Comparison of ENCODE assay signal across 8 mouse cellular contexts in genomic region chr1:184844326-184845066, GRCm38 (mm10). TPM values are rescaled to one million over a fixed set of nuclear protein-coding genes. Genes with fewer than 3 reads are reported as not detected.
A peak's percentile ranks its signal among the peaks of the same experiment; 100 is the strongest.
DNase-seq lines count a peak whose midpoint lies in the region; ATAC-seq and TF ChIP-seq lines count a peak whose summit lies in the region.

No protein-coding gene starts in this region.

- peaks cover 5% of the 10 kb centered on the region; the same call in 1 of the 2 replicates for H3K36me3 ChIP-seq in kidney, adult 2 months (ENCODE audit: control insufficient read depth, insufficient read depth, low read length)
- peaks cover 11% of the 10 kb centered on the region for H3K36me3 ChIP-seq in heart, embryonic 10.5 days
- H3K36me3 ChIP-seq in limb, embryonic 10.5 days = peaks cover 13% of the 10 kb centered on the region; the same call in 1 of the 2 replicates
- no peaks in the 10 kb centered on the region for H3K36me3 ChIP-seq in midbrain, embryonic 11.5 days (ENCODE audit: control insufficient read depth, insufficient read depth, low read length)

- peak; percentile 68 for DNase-seq in kidney, adult 2 months
- DNase-seq in kidney, adult 18-20 months = no peak
- peak; percentile 75 for DNase-seq in adipocyte (ENCODE audit: low spot score)
- no peak for DNase-seq in heart, embryonic 10.5 days (ENCODE audit: low spot score)
- peak; percentile 41 for DNase-seq in limb, embryonic 10.5 days (ENCODE audit: low spot score)
- DNase-seq in midbrain, embryonic 11.5 days (ENCODE audit: low spot score, missing footprints) = peak; percentile 81
- DNase-seq in thymus, postnatal 36 days = peak; percentile 22 to 30
- no peak for DNase-seq in urinary bladder, adult 2 months (ENCODE audit: low spot score)

- peak overlapping the region; percentile 87 for H3K27ac ChIP-seq in kidney, adult 2 months (ENCODE audit: insufficient read depth, low read depth, low read length)
- peak overlapping the region; percentile 93; the same call in 1 of the 2 replicates for H3K27ac ChIP-seq in heart, embryonic 10.5 days
- H3K27ac ChIP-seq in limb, embryonic 10.5 days = peak overlapping the region; percentile 87; the same call in 1 of the 2 replicates
- H3K27ac ChIP-seq in midbrain, embryonic 11.5 days (ENCODE audit: low read depth, low read length) = no peak overlapping the region

- peak overlapping the region; percentile 90 for H3K4me2 ChIP-seq in midbrain, embryonic 11.5 days

- peak overlapping the region; percentile 74 for H3K9ac ChIP-seq in midbrain, embryonic 11.5 days (ENCODE audit: low read length)

- H3K9me3 ChIP-seq in heart, embryonic 10.5 days = no peaks in the 10 kb centered on the region
- no peaks in the 10 kb centered on the region for H3K9me3 ChIP-seq in limb, embryonic 10.5 days (replicated peaks)
- H3K9me3 ChIP-seq in midbrain, embryonic 11.5 days (ENCODE audit: control insufficient read depth, low read length) = no peaks in the 10 kb centered on the region

- H3K4me1 ChIP-seq in kidney, adult 2 months (ENCODE audit: control insufficient read depth, insufficient read depth, low read length) = peaks cover 32% of the 10 kb centered on the region
- H3K4me1 ChIP-seq in heart, embryonic 10.5 days = peaks cover 36% of the 10 kb centered on the region
- peaks cover 23% of the 10 kb centered on the region for H3K4me1 ChIP-seq in limb, embryonic 10.5 days
- H3K4me1 ChIP-seq in midbrain, embryonic 11.5 days (ENCODE audit: control insufficient read depth, insufficient read depth, low read length) = peaks cover 9% of the 10 kb centered on the region

- peak overlapping the region; percentile 96 for H3K4me3 ChIP-seq in kidney, adult 2 months (ENCODE audit: insufficient read depth, low read depth, low read length)
- H3K4me3 ChIP-seq in heart, embryonic 10.5 days = peak overlapping the region; percentile 94
- H3K4me3 ChIP-seq in limb, embryonic 10.5 days = peak overlapping the region; percentile 81
- peak overlapping the region; percentile 75 for H3K4me3 ChIP-seq in midbrain, embryonic 11.5 days (ENCODE audit: low read depth, low read length)

- 0 out of 2 replicates have a peak, but pooled peaks have one; percentile 17 for TF ChIP-seq CTCF in kidney, adult 2 months (conservative IDR thresholded peaks at IDR 0.05; ENCODE audit: insufficient read depth, insufficient read length, low read depth, low read length)

- no peak for ATAC-seq in midbrain, embryonic 11.5 days (ENCODE audit: low FRiP score)

- WGBS in kidney, adult 2 months = 13% methylated on average over 15 of the region's 15 CpGs
- 22% methylated on average over 15 of the region's 15 CpGs for WGBS in heart, embryonic 10.5 days
- WGBS in limb, embryonic 10.5 days = 23% methylated on average over 15 of the region's 15 CpGs
- WGBS in midbrain, embryonic 11.5 days = 21% methylated on average over 15 of the region's 15 CpGs

- TF ChIP-seq POLR2A in kidney, adult 2 months (IDR thresholded peaks at IDR 0.05; ENCODE audit: low read depth, low read length) = no peak

- no peaks in the 10 kb centered on the region for H3K27me3 ChIP-seq in kidney, adult 2 months (replicated peaks; ENCODE audit: control insufficient read depth, insufficient read depth, low read length)
- H3K27me3 ChIP-seq in heart, embryonic 10.5 days (ENCODE audit: insufficient read depth, poor library complexity, severe bottlenecking) = peaks cover 17% of the 10 kb centered on the region
- peaks cover 46% of the 10 kb centered on the region for H3K27me3 ChIP-seq in limb, embryonic 10.5 days (ENCODE audit: low read depth, poor library complexity, severe bottlenecking)
- peaks cover 3% of the 10 kb centered on the region for H3K27me3 ChIP-seq in midbrain, embryonic 11.5 days (ENCODE audit: control insufficient read depth, insufficient read depth, low read length)

RNA-seq across cellular contexts. Expression of gene Marc2, which starts 1.8 kb away (rescaled TPM):
- polyA plus RNA-seq in kidney, adult 2 months (2012; rRNA removed) = 257 and 403 TPM in 2 replicates
- polyA plus RNA-seq in heart, embryonic 10.5 days (2016; fragmentation: Nextera tagmentation; extraction: Ambion mirVana) = 72.9 and 98.6 TPM in 2 replicates
- 68.9 and 84.4 TPM in 2 replicates for polyA plus RNA-seq in limb, embryonic 10.5 days (2016; fragmentation: Nextera tagmentation; extraction: Ambion mirVana)
- polyA plus RNA-seq in midbrain, embryonic 11.5 days (2014; fragmentation: Nextera tagmentation; extraction: Ambion mirVana) = 107 and 110 TPM in 2 replicates
- polyA plus RNA-seq in urinary bladder, adult 2 months (2012; rRNA removed) = 102 and 119 TPM in 2 replicates

RNA-seq across cellular contexts. Expression of gene Marc1, which starts 33.4 kb away (rescaled TPM):
- polyA plus RNA-seq in kidney, adult 2 months (2012; rRNA removed) = 1.0 and 2.1 TPM in 2 replicates
- 0.21 and 0.70 TPM in 2 replicates for polyA plus RNA-seq in heart, embryonic 10.5 days (2016; fragmentation: Nextera tagmentation; extraction: Ambion mirVana)
- 0.15 and 0.24 TPM in 2 replicates for polyA plus RNA-seq in limb, embryonic 10.5 days (2016; fragmentation: Nextera tagmentation; extraction: Ambion mirVana)
- polyA plus RNA-seq in midbrain, embryonic 11.5 days (2014; fragmentation: Nextera tagmentation; extraction: Ambion mirVana) = not detected in 2 replicates
- 0.40 and 0.62 TPM in 2 replicates for polyA plus RNA-seq in urinary bladder, adult 2 months (2012; rRNA removed)

RNA-seq across cellular contexts. Expression of gene C130074G19Rik, which starts 38.5 kb away (rescaled TPM):
- polyA plus RNA-seq in kidney, adult 2 months (2012; rRNA removed) = 83.3 and 113 TPM in 2 replicates
- 0.22 and 0.82 TPM in 2 replicates for polyA plus RNA-seq in heart, embryonic 10.5 days (2016; fragmentation: Nextera tagmentation; extraction: Ambion mirVana)
- polyA plus RNA-seq in limb, embryonic 10.5 days (2016; fragmentation: Nextera tagmentation; extraction: Ambion mirVana) = 0.48 and 0.64 TPM in 2 replicates
- 0.50 and 0.52 TPM in 2 replicates for polyA plus RNA-seq in midbrain, embryonic 11.5 days (2014; fragmentation: Nextera tagmentation; extraction: Ambion mirVana)
- polyA plus RNA-seq in urinary bladder, adult 2 months (2012; rRNA removed) = 12.2 and 22.0 TPM in 2 replicates

Comparison
In these comparisons a context has a peak if more than half of its experiments do, and no peak if none do; other contexts are left out.
1. DNase-seq: peak in kidney, adult 2 months (single experiment), adipocyte (single experiment), limb, embryonic 10.5 days (single experiment), midbrain, embryonic 11.5 days (single experiment) and thymus, postnatal 36 days (2 of 2); none in kidney, adult 18-20 months (single experiment), heart, embryonic 10.5 days (single experiment) and urinary bladder, adult 2 months (single experiment).
2. Peak in every context shown above with its lines, with median percentiles within 50 percentile points of each other: H3K4me3 ChIP-seq.